Mouse (Mus musculus): ENCODE measurements around the gene Acta2. TPM values are rescaled to one million over a fixed set of nuclear protein-coding genes. Genes with fewer than 3 reads are reported as not detected.

Acta2 gene
- polyA plus RNA-seq, 1 experiment from 2014 or later, result 787 TPM

DNA sequence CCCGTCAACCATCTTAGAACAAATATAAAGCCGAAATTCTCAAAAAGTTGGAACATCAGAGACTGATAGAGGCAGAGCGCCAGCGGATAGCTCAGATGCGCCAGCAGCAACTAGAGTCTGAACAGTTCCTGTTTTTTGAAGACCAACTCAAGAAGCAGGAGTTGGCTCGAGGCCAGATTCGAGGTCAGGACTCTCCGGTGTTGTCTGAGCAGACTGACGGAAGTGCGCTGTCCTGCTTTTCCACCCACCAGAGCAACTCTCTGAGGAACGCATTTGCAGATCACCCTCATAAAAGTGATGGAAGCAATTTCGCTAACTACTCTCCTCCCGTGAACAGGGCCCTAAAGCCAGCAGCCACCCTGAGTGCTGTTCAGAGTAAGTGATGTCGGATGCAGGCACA, 21.4 kb downstream of the Acta2 start:
- DNase-seq (ENCODE audit: low read depth, low spot score) (no peak), ATAC-seq (no peak)
- CTCF ChIA-PET, result interaction anchor here (1.3 kb wide), 1 partner anchor 22 kb away, joined by 3 read pairs; no protein-coding TSS in a partner anchor
- POLR2A ChIA-PET, result interaction anchor here (0.9 kb wide), 1 partner anchor 82 kb away, joined by 3 read pairs; no protein-coding TSS in a partner anchor
- H3K27me3 ChIP-seq, result no peaks in the 10 kb centered on the region
- in situ Hi-C loops (cut with MboI; ENCODE audit: low pct_unique_long_range_greater_than_20kb), result loop anchor here (25.0 kb wide), 1 partner anchor 847 kb away; the partner anchor contains the start of gene Rnls
- TF ChIP-seq CTCF (IDR thresholded peaks at IDR 0.05), result no peak

GRCm38 (mm10) chr19:34232326-34232725, 23.1 kb downstream of the Acta2 start:
- CTCF ChIA-PET, result interaction anchor here (1.2 to 1.3 kb wide), 2 partner anchors 9 to 81 kb away, joined by 4 to 5 read pairs; no protein-coding TSS in a partner anchor
- in situ Hi-C loops (cut with MboI; ENCODE audit: low pct_unique_long_range_greater_than_20kb), result loop anchor here (25.0 kb wide), 1 partner anchor 845 kb away; the partner anchor contains the start of gene Rnls
- no peaks in the 10 kb centered on the region for H3K27me3 ChIP-seq
- TF ChIP-seq CTCF (IDR thresholded peaks at IDR 0.05), result no peak
- no peak for ATAC-seq
- POLR2A ChIA-PET, result no interaction called here
- no peak for DNase-seq (ENCODE audit: low read depth, low spot score)

GRCm38 (mm10) chr19:34231596-34231995, 23.8 kb downstream of the Acta2 start:
- in situ Hi-C loops (cut with MboI; ENCODE audit: low pct_unique_long_range_greater_than_20kb), result loop anchor here (25.0 kb wide), 1 partner anchor 844 kb away; the partner anchor contains the start of gene Rnls
- H3K27me3 ChIP-seq, result no peaks in the 10 kb centered on the region
- no peak for DNase-seq (ENCODE audit: low read depth, low spot score)
- POLR2A ChIA-PET, result no interaction called here
- no peak for TF ChIP-seq CTCF (IDR thresholded peaks at IDR 0.05)
- no peak for ATAC-seq
- CTCF ChIA-PET, result interaction anchor here (1.0 to 1.3 kb wide), 4 partner anchors 9 to 45 kb away, joined by 3 to 4 read pairs (median 3); no protein-coding TSS in a partner anchor

DNA sequence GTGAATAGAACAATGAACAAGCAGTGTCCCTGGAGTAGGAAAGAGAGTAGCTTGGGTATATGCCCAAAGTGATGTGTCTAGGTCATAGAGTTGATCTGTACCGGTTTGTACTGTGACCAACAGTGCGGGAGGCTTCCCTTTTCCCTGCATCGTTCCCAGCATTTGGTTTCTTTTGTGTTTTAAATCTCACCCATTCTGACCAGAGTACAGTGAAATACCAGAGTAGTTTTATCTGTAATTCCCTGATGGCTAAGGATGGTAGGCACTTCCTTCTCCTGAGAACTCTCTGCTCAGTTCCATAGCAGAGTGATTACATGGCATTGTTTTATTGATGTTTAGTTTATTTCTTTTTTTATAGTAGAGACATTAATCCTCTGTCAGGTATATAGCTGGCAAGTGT, 32.6 kb downstream of the Acta2 start:
- ChIA-PET POLR2A (interaction anchor here (1.3 kb wide), 1 partner anchor 59 kb away, joined by 4 read pairs; no protein-coding TSS in a partner anchor), CTCF (interaction anchor here (1.2 to 1.6 kb wide), 2 partner anchors 9 to 64 kb away, joined by 3 to 5 read pairs; no protein-coding TSS in a partner anchor)
- in situ Hi-C loops (cut with MboI; ENCODE audit: low pct_unique_long_range_greater_than_20kb), result no loop called here
- H3K27me3 ChIP-seq, result no peaks in the 10 kb centered on the region
- no peak for ATAC-seq
- TF ChIP-seq CTCF (IDR thresholded peaks at IDR 0.05), result no peak
- DNase-seq (ENCODE audit: low read depth, low spot score), result no peak

GRCm38 (mm10) chr19:34220732-34221380, 34.5 kb downstream of the Acta2 start:
- TF ChIP-seq CTCF (IDR thresholded peaks at IDR 0.05), result no peak
- ChIA-PET POLR2A (no interaction called here), CTCF (interaction anchor here (1.0 to 2.4 kb wide), 2 partner anchors 9 to 10 kb away, joined by 3 to 7 read pairs; no protein-coding TSS in a partner anchor)
- DNase-seq (ENCODE audit: low read depth, low spot score), result no peak
- no peaks in the 10 kb centered on the region for H3K27me3 ChIP-seq
- in situ Hi-C loops (cut with MboI; ENCODE audit: low pct_unique_long_range_greater_than_20kb), result no loop called here
- ATAC-seq, result no peak

- TF ChIP-seq CTCF (IDR thresholded peaks at IDR 0.05), result no peak
- in situ Hi-C loops (cut with MboI; ENCODE audit: low pct_unique_long_range_greater_than_20kb), result no loop called here
- ATAC-seq (no peak), DNase-seq (ENCODE audit: low read depth, low spot score) (no peak)
- ChIA-PET POLR2A (no interaction called here), CTCF (no interaction called here)
- no peaks in the 10 kb centered on the region for H3K27me3 ChIP-seq
Observed at GRCm38 (mm10) chr19:34219260-34219968, 36.0 kb downstream of the Acta2 start.

DNA sequence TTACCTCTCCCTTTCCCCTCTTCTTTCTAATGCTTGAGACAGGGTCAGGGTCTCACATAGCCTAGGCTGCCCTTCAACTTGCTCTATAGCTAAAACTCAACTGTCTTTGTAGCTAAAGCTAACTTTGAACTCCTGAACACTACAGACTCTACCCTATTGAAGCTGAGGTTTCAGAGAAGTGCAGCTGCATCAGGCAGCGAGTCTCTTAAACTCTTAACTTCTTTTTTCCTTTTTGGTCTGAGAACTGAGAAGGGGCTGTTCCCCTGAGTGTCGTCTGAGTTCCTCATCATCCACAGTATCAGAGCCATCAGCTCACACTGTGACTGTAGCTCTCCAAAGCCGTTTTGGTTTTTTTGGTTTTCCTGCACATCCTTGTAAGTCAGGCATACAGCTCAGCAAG, 37.6 kb downstream of the Acta2 start:
- ChIA-PET CTCF (no interaction called here), POLR2A (no interaction called here)
- DNase-seq (ENCODE audit: low read depth, low spot score), result no peak
- no peaks in the 10 kb centered on the region for H3K27me3 ChIP-seq
- no peak for ATAC-seq
- TF ChIP-seq CTCF (IDR thresholded peaks at IDR 0.05), result no peak
- in situ Hi-C loops (cut with MboI; ENCODE audit: low pct_unique_long_range_greater_than_20kb), result no loop called here

- ChIA-PET POLR2A (interaction anchor here (0.6 to 0.9 kb wide), 2 partner anchors 13 to 1605 kb away, joined by 3 read pairs; no protein-coding TSS in a partner anchor), CTCF (interaction anchor here (1.1 kb wide), 1 partner anchor 21 kb away, joined by 3 read pairs; no protein-coding TSS in a partner anchor)
- ATAC-seq (no peak), DNase-seq (ENCODE audit: low read depth, low spot score) (no peak)
- TF ChIP-seq CTCF (IDR thresholded peaks at IDR 0.05), result no peak
- in situ Hi-C loops (cut with MboI; ENCODE audit: low pct_unique_long_range_greater_than_20kb), result no loop called here
- no peaks in the 10 kb centered on the region for H3K27me3 ChIP-seq
Observed at GRCm38 (mm10) chr19:34216956-34217355, 38.4 kb downstream of the Acta2 start.

- TF ChIP-seq CTCF (IDR thresholded peaks at IDR 0.05), result no peak
- ChIA-PET CTCF (interaction anchor here (1.5 kb wide), 1 partner anchor 10 kb away, joined by 5 read pairs; no protein-coding TSS in a partner anchor), POLR2A (interaction anchor here (1.0 kb wide), 1 partner anchor 10 kb away, joined by 3 read pairs; no protein-coding TSS in a partner anchor)
- in situ Hi-C loops (cut with MboI; ENCODE audit: low pct_unique_long_range_greater_than_20kb), result no loop called here
- DNase-seq (ENCODE audit: low read depth, low spot score), result no peak
- H3K27me3 ChIP-seq, result no peaks in the 10 kb centered on the region
- ATAC-seq, result no peak
Observed at GRCm38 (mm10) chr19:34214136-34214535, 41.3 kb downstream of the Acta2 start.

DNA sequence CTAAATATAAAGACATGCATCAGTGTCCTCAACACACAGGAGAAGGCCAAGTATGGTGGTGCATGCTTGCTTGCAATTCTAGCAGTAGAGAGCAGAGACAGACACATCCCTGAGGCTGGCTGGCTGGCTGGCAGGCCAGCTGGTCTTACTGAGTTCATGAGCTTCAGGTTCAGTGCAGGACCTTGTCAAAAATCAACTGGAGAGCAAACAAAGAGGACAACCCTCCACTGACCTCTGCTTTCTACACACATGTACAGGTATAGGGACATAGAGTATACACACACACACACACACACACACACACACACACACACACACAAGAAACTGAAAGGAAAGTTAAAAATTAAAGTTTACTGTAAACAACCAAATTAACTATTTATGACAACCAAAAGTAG, 42.1 kb downstream of the Acta2 start:
- DNase-seq (ENCODE audit: low read depth, low spot score) (no peak), ATAC-seq (peak; percentile 14)
- ChIA-PET POLR2A (interaction anchor here (0.7 to 1.0 kb wide), 2 partner anchors 11 to 12 kb away, joined by 3 read pairs; no protein-coding TSS in a partner anchor), CTCF (interaction anchor here (1.3 to 2.9 kb wide), 3 partner anchors 8 to 15 kb away, joined by 4 to 7 read pairs (median 5); no protein-coding TSS in a partner anchor)
- H3K27me3 ChIP-seq, result no peaks in the 10 kb centered on the region
- TF ChIP-seq CTCF (IDR thresholded peaks at IDR 0.05), result no peak
- in situ Hi-C loops (cut with MboI; ENCODE audit: low pct_unique_long_range_greater_than_20kb), result no loop called here
